Mouse (Mus musculus): ENCODE data around the gene Nasp. TPM values are rescaled to one million over a fixed set of nuclear protein-coding genes. Genes with fewer than 3 reads are reported as not detected.
"Not testable (repeated sequence)": the region's sequence is repeated elsewhere in the genome, so short reads cannot be mapped to it uniquely, and the experiment has no call there.

Nasp gene
- 203 and 211 TPM in 2 replicates for polyA plus RNA-seq (2015; fragmentation: Nextera tagmentation; extraction: Ambion mirVana)

GRCm38 (mm10) chr4:116627722-116628662 lies at the start of gene Nasp:
TSS of gene Nasp (minus strand) at chr4:116627941.
- Histone ChIP-seq H3K4me1 (peaks cover 20% of the 10 kb centered on the region), H3K9ac (peak within 1 kb of the TSS; percentile 93), H3K4me3 (peak within 1 kb of the TSS; percentile 98), H3K9me3 (no peaks in the 10 kb centered on the region), H3K27ac (peak within 1 kb of the TSS; percentile 97), H3K36me3 (peaks cover 16% of the 10 kb centered on the region), H3K27me3 (no peaks in the 10 kb centered on the region), H3K4me2 (replicated peaks) (peak within 1 kb of the TSS; percentile 73)
- 5% methylated on average over 23 of the region's 23 CpGs for WGBS
- peak; percentile 87 for ATAC-seq (ENCODE audit: low FRiP score, low read depth)

DNA sequence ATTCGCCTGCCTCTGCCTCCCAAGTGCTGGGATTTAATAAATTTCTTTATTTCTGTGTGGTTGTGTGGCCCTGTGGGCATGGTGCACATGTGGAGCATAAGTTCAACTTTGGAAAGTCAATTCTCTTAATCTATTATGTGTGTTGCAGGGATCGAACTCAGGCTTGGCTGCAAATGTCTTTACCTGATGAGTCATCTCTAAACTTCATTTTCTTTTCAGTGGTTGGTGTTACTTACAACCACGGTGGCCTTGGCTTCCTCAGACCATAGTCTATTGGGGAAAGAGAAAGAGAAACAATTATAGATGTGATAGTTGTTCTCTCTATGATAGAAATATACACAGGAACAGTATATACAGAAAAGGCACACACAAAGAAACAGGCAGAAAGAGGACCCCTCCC lies 48.3 kb upstream of the Nasp start:
- H3K4me3 ChIP-seq: no peak overlapping the region
- no peaks in the 10 kb centered on the region for H3K4me1 ChIP-seq
- H3K36me3 ChIP-seq: no peaks in the 10 kb centered on the region
- no peak overlapping the region for H3K27ac ChIP-seq
- H3K27me3 ChIP-seq: no peaks in the 10 kb centered on the region
- no peak overlapping the region for H3K4me2 ChIP-seq (replicated peaks)
- no peak overlapping the region for H3K9ac ChIP-seq
- no peaks in the 10 kb centered on the region for H3K9me3 ChIP-seq
- WGBS: 84% methylated on average over 3 of the region's 3 CpGs
- no peak for ATAC-seq (ENCODE audit: low FRiP score, low read depth)

DNA sequence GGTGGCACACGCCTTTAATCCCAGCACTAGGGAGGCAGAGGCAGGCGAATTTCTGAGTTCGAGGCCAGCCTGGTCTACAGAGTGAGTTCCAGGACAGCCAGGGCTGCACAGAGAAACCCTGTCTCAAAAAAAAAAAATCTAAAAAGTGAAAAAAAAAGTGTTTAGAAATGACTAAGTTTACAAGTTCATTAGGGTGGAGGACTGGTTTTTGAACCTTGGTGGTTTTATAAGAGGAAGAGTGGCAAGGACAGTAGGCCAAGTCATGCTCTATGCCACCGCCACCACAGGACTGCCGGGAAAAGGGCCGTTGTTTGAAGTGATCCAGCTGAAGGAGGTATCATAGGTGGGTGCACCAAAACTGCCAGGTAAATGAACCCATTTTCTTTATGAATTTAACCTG lies 47.0 kb upstream of the Nasp start:
- not testable (repeated sequence) for H3K27me3 ChIP-seq; H3K27ac ChIP-seq; H3K36me3 ChIP-seq; H3K4me1 ChIP-seq; H3K4me2 ChIP-seq (replicated peaks); H3K9me3 ChIP-seq; H3K4me3 ChIP-seq; H3K9ac ChIP-seq; ATAC-seq (ENCODE audit: low FRiP score, low read depth)
- 88% methylated on average over 6 of the region's 6 CpGs for WGBS

GRCm38 (mm10) chr4:116672785-116673184 lies 45.0 kb upstream of the Nasp start:
- Histone ChIP-seq H3K27me3 (no peaks in the 10 kb centered on the region), H3K4me3 (no peak overlapping the region), H3K27ac (no peak overlapping the region), H3K4me1 (no peaks in the 10 kb centered on the region), H3K4me2 (replicated peaks) (no peak overlapping the region), H3K9me3 (no peaks in the 10 kb centered on the region), H3K36me3 (no peaks in the 10 kb centered on the region), H3K9ac (no peak overlapping the region)
- no peak for ATAC-seq (ENCODE audit: low FRiP score, low read depth)
- WGBS: 78% methylated on average over 2 of the region's 2 CpGs

- Histone ChIP-seq H3K9ac (no peak overlapping the region), H3K27ac (no peak overlapping the region), H3K36me3 (no peaks in the 10 kb centered on the region), H3K27me3 (no peaks in the 10 kb centered on the region), H3K4me2 (replicated peaks) (no peak overlapping the region), H3K9me3 (no peaks in the 10 kb centered on the region), H3K4me1 (no peaks in the 10 kb centered on the region), H3K4me3 (no peak overlapping the region)
- no peak for ATAC-seq (ENCODE audit: low FRiP score, low read depth)
- WGBS: 62% methylated on average over 2 of the region's 2 CpGs
These were observed 41.5 kb upstream of the Nasp start for GRCm38 (mm10) chr4:116669291-116669690.

- no peak overlapping the region for H3K9ac ChIP-seq
- H3K27ac ChIP-seq: no peak overlapping the region
- 61% methylated on average over 3 of the region's 3 CpGs for WGBS
- no peaks in the 10 kb centered on the region for H3K36me3 ChIP-seq
- H3K9me3 ChIP-seq: no peaks in the 10 kb centered on the region
- H3K4me1 ChIP-seq: no peaks in the 10 kb centered on the region
- no peak overlapping the region for H3K4me2 ChIP-seq (replicated peaks)
- no peaks in the 10 kb centered on the region for H3K27me3 ChIP-seq
- ATAC-seq (ENCODE audit: low FRiP score, low read depth): no peak
- H3K4me3 ChIP-seq: no peak overlapping the region
These were observed 40.4 kb upstream of the Nasp start for GRCm38 (mm10) chr4:116668145-116668544.

- Histone ChIP-seq H3K9me3 (no peaks in the 10 kb centered on the region), H3K4me3 (no peak overlapping the region), H3K27ac (no peak overlapping the region), H3K36me3 (no peaks in the 10 kb centered on the region), H3K4me1 (no peaks in the 10 kb centered on the region), H3K9ac (no peak overlapping the region), H3K4me2 (replicated peaks) (no peak overlapping the region), H3K27me3 (no peaks in the 10 kb centered on the region)
- no peak for ATAC-seq (ENCODE audit: low FRiP score, low read depth)
- WGBS: 66% methylated on average over 4 of the region's 4 CpGs
These were observed 38.9 kb upstream of the Nasp start for GRCm38 (mm10) chr4:116666625-116667024.

DNA sequence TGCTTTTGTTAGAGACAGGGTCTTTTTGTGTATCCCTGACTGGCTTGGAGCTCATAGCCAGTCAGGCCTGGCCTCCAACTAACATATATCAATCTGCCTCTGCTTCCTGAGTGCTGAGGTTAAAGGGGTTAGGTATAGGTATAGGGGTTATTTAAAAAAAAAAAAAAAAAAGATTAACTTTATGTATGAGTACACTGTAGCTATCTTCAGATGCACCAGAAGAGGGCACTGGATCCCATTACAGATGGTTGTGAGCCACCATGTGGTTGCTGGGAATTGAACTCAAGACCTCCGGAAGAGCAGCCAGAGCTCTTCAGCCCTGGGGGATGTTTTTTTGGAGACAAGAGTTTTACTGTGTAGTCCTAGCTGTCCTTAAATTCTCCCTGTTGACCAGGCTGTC lies 34.3 kb upstream of the Nasp start:
- Histone ChIP-seq H3K4me1 (no peaks in the 10 kb centered on the region), H3K27me3 (no peaks in the 10 kb centered on the region), H3K9ac (no peak overlapping the region), H3K27ac (no peak overlapping the region), H3K4me2 (replicated peaks) (no peak overlapping the region), H3K36me3 (no peaks in the 10 kb centered on the region), H3K4me3 (no peak overlapping the region), H3K9me3 (no peaks in the 10 kb centered on the region)
- no peak for ATAC-seq (ENCODE audit: low FRiP score, low read depth)
- 88% methylated on average over 1 of the region's 1 CpGs for WGBS

GRCm38 (mm10) chr4:116660829-116661228 lies 33.1 kb upstream of the Nasp start:
- Histone ChIP-seq H3K4me2 (replicated peaks) (no peak overlapping the region), H3K9ac (no peak overlapping the region), H3K4me3 (no peak overlapping the region)

GRCm38 (mm10) chr4:116659916-116660315 lies 32.2 kb upstream of the Nasp start:
- not testable (repeated sequence) for H3K4me1 ChIP-seq; H3K9me3 ChIP-seq; H3K27ac ChIP-seq; H3K9ac ChIP-seq; H3K4me3 ChIP-seq; H3K36me3 ChIP-seq; H3K27me3 ChIP-seq; ATAC-seq (ENCODE audit: low FRiP score, low read depth); H3K4me2 ChIP-seq (replicated peaks)
- WGBS: 87% methylated on average over 6 of the region's 6 CpGs

More at GRCm38 (mm10) chr4:116660829-116661228, 33.1 kb upstream of the Nasp start:
- no peaks in the 10 kb centered on the region for H3K9me3 ChIP-seq
- WGBS: 71% methylated on average over 6 of the region's 6 CpGs
- H3K27me3 ChIP-seq: no peaks in the 10 kb centered on the region
- no peaks in the 10 kb centered on the region for H3K36me3 ChIP-seq
- H3K27ac ChIP-seq: no peak overlapping the region
- no peak for ATAC-seq (ENCODE audit: low FRiP score, low read depth)
- no peaks in the 10 kb centered on the region for H3K4me1 ChIP-seq

DNA sequence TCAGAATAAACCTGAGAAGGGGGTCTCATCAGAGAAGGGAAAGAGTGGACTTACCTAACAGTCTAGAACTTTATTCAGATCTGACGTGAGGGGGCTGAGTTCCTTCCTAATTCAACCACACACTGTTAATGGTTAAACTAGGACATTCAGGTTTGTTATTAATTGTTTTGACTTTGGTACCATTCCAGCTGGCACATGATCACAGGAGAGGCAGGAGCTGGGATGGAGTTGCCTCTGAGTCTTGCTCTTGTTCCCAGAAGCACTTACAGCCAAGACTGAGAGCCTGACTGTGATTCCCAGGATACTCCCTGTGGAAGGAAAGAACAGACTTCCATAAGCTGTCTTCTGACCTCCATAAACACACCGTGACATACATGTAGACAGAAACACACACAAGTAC lies 31.7 kb upstream of the Nasp start:
- Histone ChIP-seq H3K36me3 (no peaks in the 10 kb centered on the region), H3K27ac (no peak overlapping the region), H3K4me2 (replicated peaks) (no peak overlapping the region), H3K4me3 (no peak overlapping the region), H3K9ac (no peak overlapping the region), H3K27me3 (no peaks in the 10 kb centered on the region), H3K4me1 (no peaks in the 10 kb centered on the region), H3K9me3 (no peaks in the 10 kb centered on the region)
- 83% methylated on average over 2 of the region's 2 CpGs for WGBS
- ATAC-seq (ENCODE audit: low FRiP score, low read depth): no peak

- H3K9ac ChIP-seq: no peak overlapping the region
- no peak for ATAC-seq (ENCODE audit: low FRiP score, low read depth)
- H3K4me2 ChIP-seq (replicated peaks): no peak overlapping the region
- no peak overlapping the region for H3K27ac ChIP-seq
- 52% methylated on average over 3 of the region's 3 CpGs for WGBS
- H3K36me3 ChIP-seq: no peaks in the 10 kb centered on the region
- H3K27me3 ChIP-seq: no peaks in the 10 kb centered on the region
- H3K4me3 ChIP-seq: no peak overlapping the region
- H3K9me3 ChIP-seq: no peaks in the 10 kb centered on the region
- H3K4me1 ChIP-seq: no peaks in the 10 kb centered on the region
These were observed 30.2 kb upstream of the Nasp start for GRCm38 (mm10) chr4:116657971-116658370.

GRCm38 (mm10) chr4:116655658-116656057 lies 27.9 kb upstream of the Nasp start:
- 68% methylated on average over 3 of the region's 3 CpGs for WGBS
- Histone ChIP-seq H3K4me1 (no peaks in the 10 kb centered on the region; the same call in 1 of the 2 replicates), H3K9me3 (no peaks in the 10 kb centered on the region), H3K27ac (no peak overlapping the region), H3K27me3 (no peaks in the 10 kb centered on the region), H3K4me2 (replicated peaks) (no peak overlapping the region), H3K4me3 (no peak overlapping the region), H3K36me3 (no peaks in the 10 kb centered on the region), H3K9ac (no peak overlapping the region)
- no peak for ATAC-seq (ENCODE audit: low FRiP score, low read depth)
